Mouse (Mus musculus) kidney, postnatal 0 days (tissue): ENCODE results near the gene Pgap2. TPM values are rescaled to one million over a fixed set of nuclear protein-coding genes. Genes with fewer than 3 reads are reported as not detected.
A peak's percentile ranks its signal among the peaks of the same experiment; 100 is the strongest.

Source experiments
- ATAC-seq: fragments of 200-750 bp; cut with Nextera tagmentation; replicated peaks from 2 replicates; pipeline ENCODE4 v1.8.0; 2017; ENCODE audit warnings: low read depth, moderate number of reproducible peaks, moderate TSS enrichment, moderate library complexity; ENCODE audit not compliant: low FRiP score
- DNase-seq: peaks from one replicate; pipeline ENCODE4 v3.0.0-alpha.2; 2016; ENCODE audit warnings: low spot score
- H3K27ac ChIP-seq: fragments of 300-500 bp; sonication (generic); 2 replicates; pipeline ENCODE4 v1.5.1; 2014; ENCODE audit warnings: mild to moderate bottlenecking
- H3K27me3 ChIP-seq: fragments of 300-500 bp; sonication (generic); 2 replicates; pipeline ENCODE4 v1.6.1; 2014; ENCODE audit warnings: low read length, mixed read lengths; ENCODE audit not compliant: insufficient read depth
- H3K36me3 ChIP-seq: fragments of 300-500 bp; sonication (generic); 2 replicates; pipeline ENCODE4 v1.6.1; 2014; ENCODE audit warnings: low read length, mixed read lengths; ENCODE audit not compliant: insufficient read depth
- H3K4me1 ChIP-seq: fragments of 300-500 bp; sonication (generic); replicated peaks from 2 replicates; pipeline ENCODE4 v1.6.1; 2014; ENCODE audit warnings: antibody characterized with exemption, low read length, mixed read lengths; ENCODE audit not compliant: insufficient read depth
- H3K4me2 ChIP-seq: fragments of 300-500 bp; sonication (generic); 2 replicates; pipeline ENCODE4 v1.6.1; 2014; ENCODE audit warnings: mild to moderate bottlenecking, low read length, moderate library complexity, mixed read lengths
- H3K4me3 ChIP-seq: fragments of 300-500 bp; sonication (generic); replicated peaks from 2 replicates; pipeline ENCODE4 v1.5.1; 2014; ENCODE audit warnings: low read depth, low read length
- H3K9ac ChIP-seq: fragments of 300-500 bp; sonication (generic); 2 replicates; pipeline ENCODE4 v1.6.1; 2014; ENCODE audit warnings: low read depth, low read length
- H3K9me3 ChIP-seq: fragments of 300-500 bp; sonication (generic); replicated peaks from 2 replicates; pipeline ENCODE4 v1.6.1; 2016; ENCODE audit warnings: low read length, inconsistent platforms, mixed read lengths
- CTCF ChIP-seq: IDR thresholded peaks from 2 replicates; pipeline ENCODE4 v1.5.1; 2016; ENCODE audit warnings: antibody characterized with exemption, low read depth, mild to moderate bottlenecking, moderate library complexity
- WGBS: fragments of 180-500 bp; shearing (Covaris S2); extraction: QIAGEN DNeasy Blood & Tissue Kit; methylation state at CpG from one replicate; pipeline ENCODE4 v1.1.7; 2014; 5-methylcytosine and 5-hydroxymethylcytosine counted together
- polyA plus RNA-seq: library from polyadenylated mRNA; unstranded; fragments of >200 nt; fragmentation: Nextera tagmentation; extraction: Ambion mirVana; gene quantifications from 2 replicates; pipeline ENCODE4 v1.2.1, GENCODE M21; 2015

Gene Pgap2
- polyA plus RNA-seq, 1 experiment from 2014 or later: 66.8 TPM

- WGBS: 81% methylated on average over 3 of the region's 3 CpGs
Measured at GRCm38 (mm10) chr7:102204296-102204857, 5.6 kb upstream of the Pgap2 start.

DNA sequence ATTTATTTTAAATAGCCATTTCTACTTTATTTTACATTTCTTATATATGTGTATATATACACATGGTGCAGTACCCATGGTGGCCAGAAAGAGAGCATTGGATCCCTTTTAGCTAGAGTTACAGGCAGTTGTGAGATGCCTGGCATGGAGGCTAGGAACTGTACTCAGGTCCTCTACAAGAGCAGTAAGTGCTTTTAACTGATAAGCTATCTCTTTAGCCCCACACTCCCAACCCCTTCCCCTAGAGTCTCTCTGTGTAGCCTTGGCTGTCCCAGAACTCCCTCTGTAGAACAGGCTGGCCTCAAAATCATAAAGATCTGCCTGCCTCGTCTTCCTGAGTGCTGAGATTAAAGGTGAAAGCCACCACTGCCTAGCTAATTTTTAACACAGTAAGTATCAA lies 4.4 kb upstream of the Pgap2 start:
- Histone ChIP-seq H3K4me2 (no peak overlapping the region), H3K36me3 (no peaks in the 10 kb centered on the region), H3K27me3 (no peaks in the 10 kb centered on the region), H3K4me3 (no peak overlapping the region), H3K9me3 (no peaks in the 10 kb centered on the region), H3K4me1 (peaks cover 5% of the 10 kb centered on the region; the same call in 1 of the 2 replicates), H3K9ac (no peak overlapping the region), H3K27ac (no peak overlapping the region)
- WGBS: 55% methylated on average over 1 of the region's 1 CpGs
- ATAC-seq (no peak), DNase-seq (no peak)
- TF ChIP-seq CTCF: no peak

More at GRCm38 (mm10) chr7:102204296-102204857, 5.6 kb upstream of the Pgap2 start:
- Histone ChIP-seq H3K9ac (no peak overlapping the region), H3K4me1 (peaks cover 5% of the 10 kb centered on the region; the same call in 1 of the 2 replicates), H3K27me3 (no peaks in the 10 kb centered on the region), H3K4me2 (no peak overlapping the region), H3K36me3 (no peaks in the 10 kb centered on the region), H3K27ac (no peak overlapping the region), H3K4me3 (no peak overlapping the region), H3K9me3 (no peaks in the 10 kb centered on the region)
- no peak for DNase-seq
- ATAC-seq: no peak
- no peak for TF ChIP-seq CTCF

- no peak overlapping the region for H3K27ac ChIP-seq
- no peak for DNase-seq
- WGBS: 53% methylated on average over 4 of the region's 4 CpGs
Measured at GRCm38 (mm10) chr7:102208806-102209363, 1.1 kb upstream of the Pgap2 start.

GRCm38 (mm10) chr7:102211071-102211470 lies 1.1 kb downstream of the Pgap2 start:
- Histone ChIP-seq H3K36me3 (no peaks in the 10 kb centered on the region), H3K9me3 (no peaks in the 10 kb centered on the region), H3K4me2 (peak overlapping the region; percentile 68), H3K9ac (peak overlapping the region; percentile 67), H3K27me3 (no peaks in the 10 kb centered on the region), H3K4me1 (peaks cover 5% of the 10 kb centered on the region; the same call in 1 of the 2 replicates), H3K4me3 (peak overlapping the region; percentile 88), H3K27ac (peak overlapping the region; percentile 89)
- 54% methylated on average over 3 of the region's 3 CpGs for WGBS
- ATAC-seq: no peak
- peak; percentile 41 for TF ChIP-seq CTCF
- DNase-seq: no peak

More at GRCm38 (mm10) chr7:102208806-102209363, 1.1 kb upstream of the Pgap2 start:
- ATAC-seq: no peak
- H3K4me2 ChIP-seq: peak overlapping the region; percentile 68
- peak overlapping the region; percentile 88 for H3K4me3 ChIP-seq
- peaks cover 5% of the 10 kb centered on the region; the same call in 1 of the 2 replicates for H3K4me1 ChIP-seq
- TF ChIP-seq CTCF: no peak
- H3K36me3 ChIP-seq: no peaks in the 10 kb centered on the region
- H3K9me3 ChIP-seq: no peaks in the 10 kb centered on the region
- H3K9ac ChIP-seq: peak overlapping the region; percentile 79; the same call in 1 of the 2 replicates
- no peaks in the 10 kb centered on the region for H3K27me3 ChIP-seq

- Histone ChIP-seq H3K9me3 (no peaks in the 10 kb centered on the region), H3K9ac (no peak overlapping the region), H3K36me3 (no peaks in the 10 kb centered on the region), H3K27ac (no peak overlapping the region), H3K27me3 (no peaks in the 10 kb centered on the region), H3K4me2 (peak overlapping the region; percentile 86), H3K4me3 (no peak overlapping the region), H3K4me1 (0 out of 2 replicates have a peak, but pooled peaks cover 3% of the 10 kb centered on the region)
- 37% methylated on average over 1 of the region's 1 CpGs for WGBS
- no peak for ATAC-seq
- no peak for TF ChIP-seq CTCF
- no peak for DNase-seq
Measured at GRCm38 (mm10) chr7:102221899-102222298, 11.9 kb downstream of the Pgap2 start.

- ATAC-seq: peak; percentile 62; the same call in 1 of the 2 replicates
- DNase-seq: peak; percentile 87
- Histone ChIP-seq H3K4me3 (peak overlapping the region; percentile 65), H3K4me2 (peak overlapping the region; percentile 86), H3K4me1 (0 out of 2 replicates have a peak, but pooled peaks cover 3% of the 10 kb centered on the region), H3K27ac (no peak overlapping the region), H3K36me3 (no peaks in the 10 kb centered on the region), H3K9ac (no peak overlapping the region), H3K9me3 (no peaks in the 10 kb centered on the region), H3K27me3 (no peaks in the 10 kb centered on the region)
- 0% methylated on average over 6 of the region's 13 CpGs for WGBS
- TF ChIP-seq CTCF: peak; percentile 62
Measured at GRCm38 (mm10) chr7:102222336-102222735, 12.3 kb downstream of the Pgap2 start.
